Mouse (Mus musculus): Measurements from ENCODE around the gene Sox5.

The Sox5 gene

DNA sequence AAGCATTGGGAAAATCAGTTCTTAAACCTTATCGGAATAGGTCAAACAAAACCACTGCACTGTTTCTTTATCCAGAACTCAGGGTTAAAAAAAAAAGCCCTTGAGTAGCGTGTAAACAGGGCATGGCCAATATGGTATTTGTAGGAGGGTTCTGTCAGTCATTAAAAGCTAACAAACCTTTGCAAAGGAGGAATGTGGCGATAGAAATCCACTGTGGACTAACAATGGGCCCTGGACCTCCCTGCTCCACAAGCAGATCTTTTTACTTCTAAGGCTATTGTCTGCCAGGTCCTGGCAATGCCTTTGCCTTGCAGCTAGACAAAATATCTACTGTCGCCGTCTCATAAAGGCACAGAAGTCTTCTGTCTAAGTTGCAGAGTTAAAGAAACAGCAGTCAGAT, 738.8 kb downstream of the Sox5 start:
- no peak for DNase-seq (ENCODE audit: low read depth)

- no peak for DNase-seq (ENCODE audit: low read depth)
Observed at GRCm38 (mm10) chr6:144041941-144042340, 739.8 kb downstream of the Sox5 start.

- DNase-seq (ENCODE audit: low read depth) = no peak
Observed at GRCm38 (mm10) chr6:144041188-144041587, 740.6 kb downstream of the Sox5 start.

DNA sequence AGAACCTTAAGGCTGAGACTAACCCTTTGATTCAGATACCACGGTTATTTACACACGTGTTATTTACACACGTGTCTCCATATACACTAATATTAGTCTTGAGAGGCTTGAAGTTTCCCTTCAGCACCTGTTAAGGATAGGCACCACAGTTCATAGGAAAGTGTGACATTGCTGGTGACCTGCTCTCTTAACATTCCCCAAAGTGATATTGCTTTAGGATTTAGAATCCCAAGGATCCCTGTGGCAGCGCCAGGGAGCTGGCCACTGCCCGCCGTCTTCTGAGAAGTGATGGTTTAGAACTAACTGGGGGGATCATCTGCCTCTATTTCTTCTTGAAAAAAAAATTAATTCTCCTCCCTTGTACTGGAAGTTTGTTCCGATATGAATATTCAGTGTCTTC, 741.4 kb downstream of the Sox5 start:
- no peak for DNase-seq (ENCODE audit: low read depth)

DNA sequence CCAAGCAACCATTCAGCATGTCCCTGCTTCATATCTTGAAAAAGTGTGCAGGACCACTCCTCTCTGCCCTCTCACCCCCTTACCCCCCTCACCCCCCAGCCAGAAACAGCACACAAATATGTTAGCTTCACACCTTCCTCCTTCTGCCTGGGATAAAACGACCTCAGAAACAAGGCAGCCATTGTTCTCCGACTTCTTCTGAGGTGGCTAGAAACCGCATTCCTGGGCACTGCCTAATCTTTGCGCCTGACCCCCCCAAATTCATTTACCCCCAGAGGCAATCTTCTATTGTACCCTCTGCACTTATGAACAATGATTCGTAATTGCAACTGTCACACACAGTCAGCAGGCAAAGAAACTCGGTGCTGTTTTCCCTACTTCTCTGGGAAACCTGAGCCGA, 742.6 kb downstream of the Sox5 start:
- no peak for DNase-seq (ENCODE audit: low read depth)

DNA sequence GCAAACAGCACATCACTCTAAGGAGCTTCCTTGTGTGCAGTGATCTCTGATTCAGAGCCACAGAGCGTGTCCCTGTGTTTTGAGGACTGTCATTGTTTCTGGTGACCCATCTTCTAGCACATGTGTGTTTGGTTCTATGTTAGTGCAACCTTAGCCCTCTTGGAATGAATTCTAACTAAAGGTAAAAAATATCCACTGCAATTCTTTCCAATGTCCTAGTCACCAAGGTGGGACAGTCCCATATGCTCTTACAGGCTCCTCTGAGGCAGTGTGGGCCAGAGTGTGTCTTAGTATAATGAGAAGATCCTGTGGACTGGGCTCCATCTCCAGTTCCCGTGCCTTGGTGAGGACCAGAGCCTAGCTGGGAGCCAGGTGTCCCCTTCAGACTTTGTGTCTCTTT, 748.6 kb downstream of the Sox5 start:
- DNase-seq (ENCODE audit: low read depth) = no peak

GRCm38 (mm10) chr6:144016929-144017328, 764.8 kb downstream of the Sox5 start:
- DNase-seq (ENCODE audit: low read depth) = no peak

DNA sequence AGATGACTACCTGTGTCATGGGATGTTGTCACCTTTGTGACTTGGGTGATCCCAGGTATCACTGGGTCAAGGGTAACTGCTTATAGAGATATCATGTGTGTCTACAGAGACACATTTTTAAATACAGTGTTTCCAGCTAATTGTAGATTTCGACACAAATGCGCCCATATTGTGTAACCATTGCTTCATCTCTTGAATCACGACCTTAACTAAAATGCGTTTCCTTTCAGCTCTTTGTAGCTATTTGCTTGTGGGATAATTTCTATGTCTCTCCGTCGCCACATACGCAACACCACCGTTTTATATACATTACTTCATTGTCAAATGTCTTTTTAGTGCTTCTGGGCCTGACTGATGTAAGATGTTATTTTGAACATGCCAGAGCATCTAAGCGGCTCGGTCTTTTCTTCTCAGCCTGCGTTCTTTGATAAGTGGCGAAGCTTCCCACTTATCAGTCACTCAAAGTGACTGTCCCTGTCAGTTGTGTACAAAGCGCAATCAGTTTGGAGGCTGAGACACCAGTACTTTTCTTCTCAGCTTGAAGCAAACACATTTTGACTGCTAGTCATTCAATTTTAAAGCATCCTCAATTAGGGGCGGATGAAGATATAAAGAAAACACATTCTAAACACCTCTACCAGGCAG, 769.8 kb downstream of the Sox5 start:
- DNase-seq (ENCODE audit: low read depth) = no peak

- DNase-seq (ENCODE audit: low read depth) = no peak
Observed at GRCm38 (mm10) chr6:144010995-144011394, 770.8 kb downstream of the Sox5 start.

- DNase-seq (ENCODE audit: low read depth) = no peak
Observed at GRCm38 (mm10) chr6:144010285-144010684, 771.5 kb downstream of the Sox5 start.

- no peak for DNase-seq (ENCODE audit: low read depth)
Observed at GRCm38 (mm10) chr6:144005132-144005531, 776.6 kb downstream of the Sox5 start.

DNA sequence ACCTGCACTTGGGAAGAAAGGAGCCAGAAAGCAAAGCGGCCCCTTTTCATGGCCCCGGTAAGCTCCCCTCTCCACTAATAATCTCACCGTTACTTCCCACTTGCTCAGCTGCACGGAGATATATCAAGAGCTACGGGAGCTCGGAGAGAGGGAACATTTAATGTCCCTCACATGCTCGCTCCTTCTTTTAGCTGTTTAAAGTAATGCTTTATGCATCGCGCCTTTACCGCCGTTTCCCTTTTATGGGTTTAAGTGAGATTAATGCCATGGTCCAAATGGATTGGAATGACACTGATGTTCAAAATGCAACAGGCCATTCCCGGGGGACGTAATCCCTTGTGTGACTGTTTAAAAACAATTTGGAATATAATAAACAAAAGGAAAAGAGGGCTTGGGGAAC, 783.6 kb downstream of the Sox5 start:
- DNase-seq (ENCODE audit: low read depth) = no peak

DNA sequence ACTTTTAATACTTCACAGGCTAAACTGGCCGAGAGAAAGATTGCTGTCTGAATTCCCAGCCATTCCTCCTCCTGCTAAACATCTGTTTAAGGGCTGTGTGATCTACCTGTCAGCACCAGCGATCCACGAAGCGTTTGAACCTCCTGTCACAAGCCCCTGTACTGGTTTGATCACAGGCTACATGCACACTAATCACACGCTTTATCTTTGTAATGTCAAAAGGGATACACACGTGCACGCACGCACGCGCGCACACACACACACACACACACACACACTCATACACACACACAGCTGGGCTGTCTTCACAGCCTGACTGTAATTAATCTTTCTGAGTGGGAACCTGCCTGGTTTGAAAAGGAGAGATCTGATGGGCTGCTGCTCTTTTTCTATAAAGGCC, 784.2 kb downstream of the Sox5 start:
- no peak for DNase-seq (ENCODE audit: low read depth)

GRCm38 (mm10) chr6:143995046-143995445, 786.7 kb downstream of the Sox5 start:
- no peak for DNase-seq (ENCODE audit: low read depth)

DNA sequence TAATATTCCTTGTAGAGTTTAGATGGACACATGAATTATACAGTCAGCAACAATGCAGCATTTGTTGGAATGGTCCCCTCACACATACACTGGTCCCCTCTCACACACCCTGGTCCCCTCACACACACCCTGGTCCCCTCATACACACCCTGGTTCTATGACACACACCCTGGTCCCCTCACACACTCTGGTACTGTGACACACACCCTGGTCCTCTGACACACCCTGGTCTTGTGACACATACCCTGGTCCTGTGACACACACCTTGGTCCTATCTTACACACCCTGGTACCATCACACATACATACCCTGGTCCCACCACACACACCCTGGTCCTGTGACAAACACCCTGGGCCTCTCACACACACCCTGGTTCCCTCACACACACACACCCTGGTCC, 794.2 kb downstream of the Sox5 start:
- no peak for DNase-seq (ENCODE audit: low read depth)

- no peak for DNase-seq (ENCODE audit: low read depth)
Observed at GRCm38 (mm10) chr6:143980131-143980530, 801.6 kb downstream of the Sox5 start.

GRCm38 (mm10) chr6:143967724-143968400, 813.9 kb downstream of the Sox5 start:
- DNase-seq (ENCODE audit: low read depth) = peak; percentile 8

- DNase-seq (ENCODE audit: low read depth) = no peak
Observed at GRCm38 (mm10) chr6:143960487-143960886, 821.3 kb downstream of the Sox5 start.

GRCm38 (mm10) chr6:143960081-143960480, 821.7 kb downstream of the Sox5 start:
- DNase-seq (ENCODE audit: low read depth) = no peak

GRCm38 (mm10) chr6:143958372-143958771, 823.4 kb downstream of the Sox5 start:
- DNase-seq (ENCODE audit: low read depth) = no peak

- DNase-seq (ENCODE audit: low read depth) = no peak
Observed at GRCm38 (mm10) chr6:143957063-143957462, 824.7 kb downstream of the Sox5 start.

DNA sequence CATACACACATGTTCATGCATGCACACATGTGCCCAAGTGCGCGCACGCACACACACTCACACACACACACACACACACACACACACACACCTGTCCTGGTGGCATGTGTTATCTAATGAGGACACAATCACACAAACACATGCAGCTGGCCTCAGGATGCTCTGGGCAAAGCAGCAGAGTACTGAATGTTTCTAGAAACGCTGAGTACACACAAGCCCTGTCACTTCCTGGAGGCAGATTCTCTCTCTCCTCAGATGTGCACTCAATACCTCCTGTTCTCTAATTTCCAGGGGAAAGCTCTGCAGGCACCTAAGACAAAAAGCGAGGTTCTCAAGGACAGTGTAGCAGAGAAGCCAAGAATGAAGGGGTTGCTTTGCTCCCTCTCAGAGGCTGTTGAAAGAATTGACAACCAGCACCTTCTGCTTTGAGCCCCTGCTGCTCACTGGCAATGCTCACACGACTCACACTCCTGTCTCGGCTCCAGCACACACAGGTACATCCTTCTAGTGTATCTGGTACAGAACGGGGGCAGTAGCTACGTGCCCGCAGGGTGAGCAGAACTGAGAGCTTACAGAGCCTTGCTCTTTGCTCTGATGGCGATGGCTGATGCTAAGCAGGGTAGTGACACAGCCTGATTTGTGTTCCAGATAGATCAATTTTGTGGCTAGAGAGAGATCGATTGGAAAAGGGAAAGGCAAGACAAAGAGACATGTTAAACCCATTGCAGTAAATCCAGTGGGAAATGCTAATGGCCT, 833.0 kb downstream of the Sox5 start:
- DNase-seq (ENCODE audit: low read depth) = no peak

DNA sequence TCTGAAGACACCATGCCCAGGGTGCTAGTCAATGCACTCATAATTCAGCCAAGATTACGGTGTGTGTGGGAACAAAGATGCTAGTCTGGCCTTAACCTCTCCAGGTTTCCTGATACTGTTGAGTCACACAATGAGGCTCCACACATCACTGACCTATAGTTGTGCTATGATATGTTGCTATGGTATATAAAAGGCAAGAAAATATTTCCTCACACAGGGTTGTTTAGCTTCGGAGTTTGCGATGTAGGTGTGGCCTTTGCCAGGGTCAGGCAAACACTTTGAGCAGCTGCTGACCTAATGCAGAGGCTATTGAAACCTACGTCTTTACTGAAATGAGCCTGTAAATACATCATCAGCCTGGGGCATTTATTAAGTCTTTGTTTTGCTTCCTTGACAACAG, 833.7 kb downstream of the Sox5 start:
- DNase-seq (ENCODE audit: low read depth) = no peak
